Comparison of ENCODE assay signal across 15 mouse cellular contexts in the genomic region with DNA sequence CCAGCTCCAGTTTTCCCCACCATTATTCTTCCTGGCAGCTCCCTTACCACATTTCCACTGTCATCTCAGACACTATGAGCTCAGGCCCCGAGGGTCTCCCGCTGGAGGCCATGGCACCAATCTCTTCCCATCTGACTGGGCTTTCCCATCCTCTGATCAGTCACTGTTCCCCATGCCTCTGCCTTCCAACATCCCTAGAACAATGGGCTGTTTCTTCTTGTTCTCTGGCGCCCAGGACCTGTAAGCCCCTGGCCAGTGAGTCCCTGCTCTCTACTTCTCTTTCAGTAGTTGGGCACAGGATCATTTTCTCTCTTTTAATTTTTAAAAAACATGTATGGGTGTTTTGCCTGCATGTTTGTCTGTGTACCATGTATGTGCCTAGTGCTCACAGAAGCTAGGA.
"Had no signal": no experiment of that assay in that cellular context is flagged by ENCODE, and none has a peak within 500 bp of the region (broad histone marks: within the 10 kb centered on the region; RNA-seq: fewer than 3 reads in every experiment).

No protein-coding gene starts in this region.

- DNase-seq: lung, adult 2 months; lung, postnatal 14 days; right cerebral cortex, postnatal 14 days; thymus, adult 2 months; thymus, postnatal 25 days; thymus, postnatal 4 days had no signal

- H3K4me1 ChIP-seq: lung, embryonic 15.5 days had no signal

- H3K27ac ChIP-seq: lung, embryonic 15.5 days; macrophage; midbrain, embryonic 13.5 days; midbrain, embryonic 15.5 days; neural tube, embryonic 12.5 days; stomach, embryonic 15.5 days; stomach, postnatal 0 days had no signal

- H3K4me3 ChIP-seq: lung, embryonic 15.5 days; megakaryocyte, embryonic 14.5 days; midbrain, embryonic 13.5 days; midbrain, embryonic 15.5 days; neural tube, embryonic 12.5 days; stomach, embryonic 15.5 days had no signal

- ATAC-seq: lung, postnatal 0 days; midbrain, embryonic 13.5 days; midbrain, embryonic 15.5 days had no signal
